Mouse (Mus musculus) lung, adult 2 months (tissue): ENCODE results near the gene Tmtc1.

Source experiments
- CTCF ChIP-seq: fragments of 200-500 bp; IDR thresholded peaks from 2 replicates; pipeline ENCODE4 v1.5.1; 2011; ENCODE audit warnings: mild to moderate bottlenecking, low read length, control low read depth; ENCODE audit not compliant: insufficient read depth
- POLR2A ChIP-seq: fragments of 200-500 bp; IDR thresholded peaks from 2 replicates; pipeline ENCODE4 v1.6.1; 2011; ENCODE audit warnings: low read depth, mild to moderate bottlenecking, control low read depth, low read length, borderline replicate concordance; ENCODE audit errors: extremely low read depth

DNA sequence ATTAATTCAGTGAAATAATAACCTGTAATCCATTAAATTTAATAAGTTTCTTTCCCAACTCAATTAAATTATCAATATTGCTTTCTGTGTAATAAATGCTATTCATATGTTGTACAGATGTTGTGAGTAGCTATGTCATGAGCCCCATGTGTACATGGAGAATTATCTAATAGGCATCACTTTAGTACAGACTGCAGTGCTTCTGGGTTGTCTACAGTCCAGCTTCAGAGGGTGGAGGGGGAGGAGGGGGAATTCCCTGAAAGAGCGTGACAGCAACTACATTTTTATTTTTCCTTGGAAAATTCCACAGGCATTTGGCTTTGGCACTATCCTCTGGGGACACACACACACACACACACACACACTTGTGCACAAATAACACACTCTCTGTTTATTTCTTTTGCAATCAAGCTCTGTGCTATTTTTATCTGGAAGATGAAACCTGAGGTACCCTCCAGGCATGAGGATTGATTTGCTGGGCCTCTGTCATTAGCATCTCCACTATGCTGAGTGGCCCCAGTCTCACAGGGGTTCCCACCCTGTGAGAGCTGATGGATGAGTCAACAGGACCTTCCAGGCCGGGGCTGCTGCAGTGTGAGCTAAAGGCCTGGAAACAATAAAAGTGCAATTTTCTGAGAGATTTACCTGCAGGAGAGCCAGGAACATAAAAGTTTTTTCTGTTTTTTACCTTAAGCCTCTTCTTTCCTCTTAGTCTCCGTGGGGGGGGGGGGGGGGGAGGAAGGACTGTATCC, 23.2 kb upstream of the Tmtc1 start:
- TF ChIP-seq CTCF: no peak
- TF ChIP-seq POLR2A: no peak
